Mouse (Mus musculus) limb, embryonic 10.5 days (tissue): Measurements from ENCODE around the gene Hist1h2bn. TPM values are rescaled to one million over a fixed set of nuclear protein-coding genes. Genes with fewer than 3 reads are reported as not detected.
"Not testable (repeated sequence)": the region's sequence is repeated elsewhere in the genome, so short reads cannot be mapped to it uniquely, and the experiment has no call there.

Source experiments
- DNase-seq: peaks from one replicate; pipeline ENCODE4 v3.0.0-alpha.2; 2017; ENCODE audit warnings: low spot score
- H3K27ac ChIP-seq: fragments of 300-500 bp; sonication (generic); 2 replicates; pipeline ENCODE4 v1.5.1; 2016; ENCODE audit warnings: mild to moderate bottlenecking
- H3K27me3 ChIP-seq: fragments of 300-500 bp; sonication (generic); 2 replicates; pipeline ENCODE4 v1.6.1; 2016; ENCODE audit warnings: low read depth, mild to moderate bottlenecking; ENCODE audit not compliant: poor library complexity, severe bottlenecking
- H3K36me3 ChIP-seq: fragments of 300-500 bp; sonication (generic); 2 replicates; pipeline ENCODE4 v1.6.1; 2016; ENCODE audit warnings: mild to moderate bottlenecking, moderate library complexity
- H3K4me1 ChIP-seq: fragments of 300-500 bp; sonication (generic); 2 replicates; pipeline ENCODE4 v1.6.1; 2016
- H3K4me3 ChIP-seq: fragments of 300-500 bp; sonication (generic); 2 replicates; pipeline ENCODE4 v1.5.1; 2016; ENCODE audit warnings: mild to moderate bottlenecking, moderate library complexity
- H3K9me3 ChIP-seq: fragments of 300-500 bp; sonication (generic); replicated peaks from 2 replicates; pipeline ENCODE4 v1.6.1; 2016; ENCODE audit warnings: mild to moderate bottlenecking
- WGBS: fragments of 180-500 bp; shearing (Covaris S2); methylation state at CpG from one replicate; pipeline ENCODE4 v1.1.7; 2016; 5-methylcytosine and 5-hydroxymethylcytosine counted together
- polyA plus RNA-seq: library from polyadenylated mRNA; unstranded; fragments of >200 nt; fragmentation: Nextera tagmentation; extraction: Ambion mirVana; gene quantifications from 2 replicates; pipeline ENCODE4 v1.2.1, GENCODE M21; 2016

Gene Hist1h2bn
- polyA plus RNA-seq: 1.4 and 3.8 TPM in 2 replicates

GRCm38 (mm10) chr13:21753524-21754285, at the start of gene Hist1h2bn, which contains the start of gene Hist1h2ak:
Gene Hist1h2bn, plus strand, starts transcription at chr13:21754123.
Gene Hist1h2ak, minus strand, starts transcription at chr13:21753827.
- H3K9me3 ChIP-seq, H3K36me3 ChIP-seq, H3K27me3 ChIP-seq: not testable (repeated sequence)
- H3K4me3 ChIP-seq: peak within 1 kb of the TSS; percentile 55
- 0% methylated on average over 49 of the region's 50 CpGs for WGBS
- peak; percentile 80 for DNase-seq
- H3K27ac ChIP-seq: peak within 1 kb of the TSS; percentile 92
- peaks cover 24% of the 10 kb centered on the region for H3K4me1 ChIP-seq

DNA sequence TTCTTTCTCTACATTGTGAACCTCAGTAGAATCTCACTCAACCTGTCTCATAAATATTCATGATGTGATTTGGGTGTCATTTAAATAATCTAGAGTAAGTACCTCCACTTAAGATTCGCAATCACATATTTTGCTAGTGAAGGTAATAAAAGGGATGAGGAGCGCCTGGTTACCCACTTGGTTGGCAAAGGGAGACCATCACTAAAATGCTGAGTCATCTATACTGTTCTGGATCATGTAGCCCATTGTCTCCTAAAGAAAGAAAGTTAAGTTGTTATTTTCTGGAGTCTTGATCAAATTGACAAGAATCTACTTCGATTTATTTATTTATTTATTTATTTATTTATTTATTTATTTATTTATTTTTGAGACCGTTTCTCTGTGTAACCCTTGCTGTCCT, 47.3 kb upstream of the Hist1h2bn start:
- Histone ChIP-seq H3K4me1 (peaks cover 2% of the 10 kb centered on the region; the same call in 1 of the 2 replicates), H3K27ac (no peak overlapping the region), H3K36me3 (no peaks in the 10 kb centered on the region), H3K9me3 (no peaks in the 10 kb centered on the region), H3K4me3 (no peak overlapping the region), H3K27me3 (no peaks in the 10 kb centered on the region)
- no peak for DNase-seq
- WGBS: 76% methylated on average over 4 of the region's 4 CpGs

GRCm38 (mm10) chr13:21710031-21710711, 43.8 kb upstream of the Hist1h2bn start:
- peak; percentile 86 for DNase-seq
- Histone ChIP-seq H3K27me3 (no peaks in the 10 kb centered on the region), H3K27ac (peak overlapping the region; percentile 86), H3K4me1 (peaks cover 7% of the 10 kb centered on the region), H3K9me3 (no peaks in the 10 kb centered on the region), H3K4me3 (peak overlapping the region; percentile 71), H3K36me3 (no peaks in the 10 kb centered on the region)
- under 1% methylated on average over 32 of the region's 32 CpGs for WGBS

GRCm38 (mm10) chr13:21710821-21711525, 43.0 kb upstream of the Hist1h2bn start:
- H3K27me3 ChIP-seq: no peaks in the 10 kb centered on the region
- no peak overlapping the region for H3K27ac ChIP-seq
- no peaks in the 10 kb centered on the region for H3K36me3 ChIP-seq
- 2% methylated on average over 22 of the region's 22 CpGs for WGBS
- no peaks in the 10 kb centered on the region for H3K9me3 ChIP-seq
- peak; percentile 73 for DNase-seq
- H3K4me1 ChIP-seq: peaks cover 10% of the 10 kb centered on the region
- H3K4me3 ChIP-seq: peak overlapping the region; percentile 71

- H3K27me3 ChIP-seq: no peaks in the 10 kb centered on the region
- 45% methylated on average over 4 of the region's 4 CpGs for WGBS
- H3K4me3 ChIP-seq: peak overlapping the region; percentile 71
- no peak overlapping the region for H3K27ac ChIP-seq
- peaks cover 10% of the 10 kb centered on the region for H3K4me1 ChIP-seq
- no peak for DNase-seq
- H3K36me3 ChIP-seq: no peaks in the 10 kb centered on the region
- H3K9me3 ChIP-seq: no peaks in the 10 kb centered on the region
Observed at GRCm38 (mm10) chr13:21711698-21712097, 42.2 kb upstream of the Hist1h2bn start.

DNA sequence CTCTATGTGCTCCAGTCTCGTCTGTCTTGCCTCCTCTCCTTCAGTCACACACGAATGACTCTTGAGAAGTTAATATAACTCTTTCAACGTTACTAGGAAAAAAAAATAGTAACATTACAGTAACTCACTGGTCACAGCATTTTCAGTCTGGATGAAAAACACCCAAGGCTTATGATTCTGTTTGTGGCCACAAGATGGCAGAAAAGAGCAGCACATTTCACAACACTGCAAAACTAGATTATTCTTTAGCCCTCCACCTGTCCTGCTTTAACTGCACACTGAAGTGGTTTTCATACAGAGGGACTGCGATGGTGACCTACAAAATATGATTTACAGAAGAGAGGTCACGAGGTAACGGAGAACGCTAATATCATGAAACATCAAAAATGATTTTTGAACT, 39.2 kb upstream of the Hist1h2bn start:
- H3K27me3 ChIP-seq: no peaks in the 10 kb centered on the region
- peak overlapping the region; percentile 94 for H3K27ac ChIP-seq
- 2% methylated on average over 7 of the region's 7 CpGs for WGBS
- H3K36me3 ChIP-seq: no peaks in the 10 kb centered on the region
- no peaks in the 10 kb centered on the region for H3K9me3 ChIP-seq
- peaks cover 17% of the 10 kb centered on the region for H3K4me1 ChIP-seq
- peak; percentile 56 for DNase-seq
- H3K4me3 ChIP-seq: peak overlapping the region; percentile 57

DNA sequence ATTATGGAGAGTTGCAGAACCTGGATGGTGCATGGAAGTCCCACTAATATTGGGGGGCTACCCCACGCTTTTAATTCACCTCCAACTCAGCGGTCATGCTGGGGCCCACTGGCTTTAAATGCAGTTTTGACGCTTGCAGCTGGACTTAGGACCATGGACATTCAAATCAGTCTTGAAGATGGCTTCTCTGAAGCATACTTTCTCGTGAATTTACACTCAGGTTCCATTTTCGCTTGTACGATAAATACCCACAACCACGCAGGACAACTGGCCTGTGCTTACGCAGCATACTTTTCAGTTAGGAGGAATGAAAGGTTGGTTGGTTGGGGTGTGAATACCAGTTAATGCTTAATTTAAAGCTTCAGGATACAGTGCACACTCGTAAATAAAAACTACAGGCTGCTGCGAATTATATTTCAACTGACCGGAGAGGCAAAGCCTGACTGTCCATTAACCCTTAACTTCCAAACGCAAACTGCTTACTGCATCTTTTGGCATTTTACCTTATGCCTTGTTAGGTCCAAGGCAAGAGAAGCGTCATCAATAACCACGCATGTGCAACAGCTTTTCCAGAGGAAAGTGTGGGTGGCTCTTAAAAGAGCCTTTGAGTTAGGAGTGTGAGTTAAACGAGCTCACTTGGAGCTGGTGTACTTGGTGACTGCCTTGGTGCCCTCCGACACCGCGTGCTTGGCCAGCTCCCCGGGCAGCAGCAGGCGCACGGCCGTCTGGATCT, 38.6 kb upstream of the Hist1h2bn start:
- Histone ChIP-seq H3K27me3 (no peaks in the 10 kb centered on the region), H3K4me1 (peaks cover 19% of the 10 kb centered on the region), H3K9me3 (no peaks in the 10 kb centered on the region), H3K36me3 (no peaks in the 10 kb centered on the region), H3K27ac (peak overlapping the region; percentile 94), H3K4me3 (peak overlapping the region; percentile 57)
- 2% methylated on average over 22 of the region's 22 CpGs for WGBS
- peak; percentile 55 for DNase-seq

DNA sequence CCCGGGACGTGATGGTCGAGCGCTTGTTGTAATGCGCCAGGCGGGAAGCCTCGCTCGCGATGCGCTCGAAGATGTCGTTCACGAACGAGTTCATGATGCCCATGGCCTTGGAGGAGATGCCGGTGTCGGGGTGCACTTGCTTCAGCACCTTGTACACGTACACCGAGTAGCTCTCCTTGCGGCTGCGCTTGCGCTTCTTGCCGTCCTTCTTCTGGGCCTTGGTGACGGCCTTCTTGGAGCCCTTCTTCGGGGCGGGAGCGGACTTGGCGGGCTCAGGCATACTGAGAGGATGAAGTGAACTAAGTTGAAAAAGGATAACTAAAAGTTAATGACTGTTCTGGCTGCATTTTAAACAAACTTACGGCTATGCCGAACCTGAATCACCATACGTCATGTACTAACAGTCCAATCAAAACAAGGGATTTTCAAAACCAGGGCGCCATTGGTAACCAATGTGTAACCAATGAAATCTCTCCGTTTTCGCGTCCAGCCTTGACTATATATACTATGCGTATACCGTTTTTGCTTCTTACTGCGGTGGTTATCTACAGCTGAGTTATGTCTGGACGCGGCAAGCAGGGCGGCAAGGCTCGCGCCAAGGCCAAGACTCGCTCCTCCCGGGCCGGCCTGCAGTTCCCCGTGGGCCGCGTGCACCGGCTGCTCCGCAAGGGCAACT, 37.9 kb upstream of the Hist1h2bn start, which contains the start of the genes Hist1h2bl and Hist1h2ai:
Gene Hist1h2bl, minus strand, starts transcription at position 280 of the 676 bp plus-strand sequence.
Gene Hist1h2ai, plus strand, starts transcription at position 559 of the 676 bp plus-strand sequence.
- H3K36me3 ChIP-seq, H3K27me3 ChIP-seq, H3K9me3 ChIP-seq: not testable (repeated sequence)
- peaks cover 26% of the 10 kb centered on the region for H3K4me1 ChIP-seq
- under 1% methylated on average over 36 of the region's 50 CpGs for WGBS
- peak within 1 kb of the TSS; percentile 94 for H3K27ac ChIP-seq
- peak within 1 kb of the TSS; percentile 57 for H3K4me3 ChIP-seq
- DNase-seq: peak; percentile 75

DNA sequence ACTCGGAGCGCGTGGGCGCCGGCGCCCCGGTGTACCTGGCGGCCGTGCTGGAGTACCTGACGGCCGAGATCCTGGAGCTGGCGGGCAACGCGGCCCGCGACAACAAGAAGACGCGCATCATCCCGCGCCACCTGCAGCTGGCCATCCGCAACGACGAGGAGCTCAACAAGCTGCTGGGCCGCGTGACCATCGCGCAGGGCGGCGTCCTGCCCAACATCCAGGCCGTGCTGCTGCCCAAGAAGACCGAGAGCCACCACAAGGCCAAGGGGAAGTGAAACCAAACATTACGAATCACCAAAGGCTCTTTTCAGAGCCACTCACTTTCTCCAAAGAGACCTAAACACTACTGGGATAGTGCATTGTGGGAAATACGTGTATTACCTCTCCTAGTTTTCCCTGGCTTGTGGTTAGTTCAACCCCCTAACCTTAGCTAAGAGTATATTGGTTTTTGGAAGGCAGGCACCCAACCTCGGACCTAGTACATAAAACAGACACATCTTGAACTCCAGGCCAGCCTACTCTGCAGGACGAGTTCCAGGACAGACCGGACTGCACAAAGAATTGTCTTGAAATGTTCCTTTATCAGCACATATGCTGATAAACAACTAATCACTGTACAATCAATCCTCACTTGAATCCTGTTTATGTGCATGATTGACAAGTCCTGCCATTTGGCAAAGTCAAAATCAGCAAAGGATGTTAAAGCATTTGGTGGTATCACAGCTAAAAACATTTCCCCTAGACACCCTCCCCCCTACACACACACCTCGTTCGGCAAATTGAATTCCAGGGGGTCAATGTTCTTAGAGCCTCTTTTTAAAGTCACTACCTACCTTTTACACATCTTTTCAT, 37.2 kb upstream of the Hist1h2bn start:
- Histone ChIP-seq H3K4me1 (peaks cover 25% of the 10 kb centered on the region), H3K4me3 (peak overlapping the region; percentile 57), H3K27ac (peak overlapping the region; percentile 94)
- H3K9me3 ChIP-seq, H3K27me3 ChIP-seq, H3K36me3 ChIP-seq: not testable (repeated sequence)
- peak; percentile 69 for DNase-seq
- under 1% methylated on average over 15 of the region's 38 CpGs for WGBS

DNA sequence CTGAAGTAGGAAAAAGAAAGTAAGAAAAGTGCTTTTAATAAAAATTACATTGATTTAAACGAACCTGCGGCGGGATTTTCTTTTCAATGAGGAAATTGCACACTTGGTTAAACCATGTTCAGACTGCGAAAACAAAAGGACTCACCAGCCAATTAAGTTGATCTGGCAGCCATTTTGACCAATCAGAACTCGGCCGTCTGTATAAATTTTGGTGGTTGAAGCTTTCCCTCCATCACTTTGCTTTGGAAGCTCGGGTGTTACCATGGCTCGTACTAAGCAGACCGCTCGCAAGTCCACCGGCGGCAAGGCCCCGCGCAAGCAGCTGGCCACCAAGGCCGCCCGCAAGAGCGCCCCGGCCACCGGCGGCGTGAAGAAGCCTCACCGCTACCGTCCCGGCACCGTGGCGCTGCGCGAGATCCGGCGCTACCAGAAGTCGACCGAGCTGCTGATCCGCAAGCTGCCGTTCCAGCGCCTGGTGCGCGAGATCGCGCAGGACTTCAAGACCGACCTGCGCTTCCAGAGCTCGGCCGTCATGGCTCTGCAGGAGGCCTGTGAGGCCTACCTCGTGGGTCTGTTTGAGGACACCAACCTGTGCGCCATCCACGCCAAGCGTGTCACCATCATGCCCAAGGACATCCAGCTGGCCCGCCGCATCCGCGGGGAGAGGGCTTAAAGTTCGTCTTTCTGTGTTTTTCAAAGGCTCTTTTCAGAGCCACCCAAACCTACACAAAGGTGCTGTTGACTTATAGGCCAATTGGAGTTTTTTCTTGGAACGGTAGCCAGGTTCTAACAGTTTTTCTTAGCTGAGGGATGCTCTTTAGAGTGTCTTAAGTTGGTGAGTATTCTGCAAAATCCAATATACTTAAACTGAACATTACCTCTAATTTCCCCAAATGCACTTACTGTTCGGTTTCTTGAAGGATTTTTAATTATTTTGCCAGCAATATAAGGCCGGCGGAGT, 36.2 kb upstream of the Hist1h2bn start, which contains the start of gene Hist1h3h:
Gene Hist1h3h, plus strand, starts transcription at position 263 of the 961 bp plus-strand sequence.
- Histone ChIP-seq H3K4me1 (peaks cover 25% of the 10 kb centered on the region), H3K27ac (peak within 1 kb of the TSS; percentile 94), H3K4me3 (peak within 1 kb of the TSS; percentile 57)
- H3K27me3 ChIP-seq, H3K9me3 ChIP-seq, H3K36me3 ChIP-seq: not testable (repeated sequence)
- under 1% methylated on average over 28 of the region's 56 CpGs for WGBS
- DNase-seq: peak; percentile 85
